Mouse (Mus musculus): Measurements from ENCODE around the gene E130309D02Rik. TPM values are rescaled to one million over a fixed set of nuclear protein-coding genes. Genes with fewer than 3 reads are reported as not detected.

Gene E130309D02Rik
- 38.5 and 43.4 TPM in 2 replicates for polyA plus RNA-seq (2015; fragmentation: Nextera tagmentation; extraction: Ambion mirVana)

DNA sequence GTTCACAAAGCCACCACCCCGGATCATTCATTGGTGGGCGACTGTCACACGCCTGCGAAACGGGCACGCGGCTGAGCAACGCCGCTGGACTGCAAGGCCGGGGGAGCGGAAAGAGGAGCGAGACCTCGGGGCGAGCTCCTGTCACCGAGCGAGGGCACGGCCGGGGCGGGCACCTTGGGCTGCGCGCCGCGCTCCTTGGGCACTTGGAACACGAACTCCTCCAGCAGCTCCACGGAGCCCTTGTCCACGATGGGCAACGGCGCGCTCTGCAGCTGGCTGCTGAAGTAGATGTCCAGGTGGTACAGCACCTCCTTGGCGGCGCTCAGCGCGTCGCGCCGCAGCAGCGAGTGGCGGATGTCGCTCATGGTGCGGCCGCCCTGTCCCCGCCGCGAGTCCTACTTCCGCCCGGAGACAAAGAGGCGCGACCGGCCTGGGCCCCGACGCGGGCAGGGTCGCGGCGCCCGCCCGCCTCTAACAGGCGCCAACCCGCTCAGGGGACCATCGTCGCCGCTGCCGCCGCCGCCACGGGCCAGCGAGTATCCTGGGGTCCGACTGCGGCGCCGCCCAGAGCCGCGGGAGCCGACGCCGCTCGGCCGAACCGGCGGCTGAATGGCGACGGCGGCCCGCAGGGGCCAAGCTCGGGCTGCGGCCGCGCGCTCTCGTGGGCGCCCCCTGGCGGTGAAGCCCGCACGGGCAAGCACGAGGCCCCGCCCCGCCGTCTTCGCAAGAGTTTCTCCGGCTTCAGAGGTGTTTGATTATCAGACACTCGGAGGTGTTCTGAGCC, at the start of gene E130309D02Rik:
Gene E130309D02Rik (minus strand): TSS at position 631 of the 784 bp plus-strand sequence.
- H3K27ac ChIP-seq: peak within 1 kb of the TSS; percentile 98
- WGBS: 0% methylated on average over 96 of the region's 101 CpGs
- peak; percentile 89 for ATAC-seq
- peak within 1 kb of the TSS; percentile 91 for H3K4me3 ChIP-seq (replicated peaks)
- peaks cover 74% of the 10 kb centered on the region for H3K36me3 ChIP-seq
- H3K4me2 ChIP-seq (replicated peaks): peak within 1 kb of the TSS; percentile 93
- peaks cover 42% of the 10 kb centered on the region for H3K4me1 ChIP-seq (replicated peaks)
- H3K9me3 ChIP-seq: no peaks in the 10 kb centered on the region
- H3K9ac ChIP-seq (replicated peaks): peak within 1 kb of the TSS; percentile 98
- H3K27me3 ChIP-seq: no peaks in the 10 kb centered on the region

DNA sequence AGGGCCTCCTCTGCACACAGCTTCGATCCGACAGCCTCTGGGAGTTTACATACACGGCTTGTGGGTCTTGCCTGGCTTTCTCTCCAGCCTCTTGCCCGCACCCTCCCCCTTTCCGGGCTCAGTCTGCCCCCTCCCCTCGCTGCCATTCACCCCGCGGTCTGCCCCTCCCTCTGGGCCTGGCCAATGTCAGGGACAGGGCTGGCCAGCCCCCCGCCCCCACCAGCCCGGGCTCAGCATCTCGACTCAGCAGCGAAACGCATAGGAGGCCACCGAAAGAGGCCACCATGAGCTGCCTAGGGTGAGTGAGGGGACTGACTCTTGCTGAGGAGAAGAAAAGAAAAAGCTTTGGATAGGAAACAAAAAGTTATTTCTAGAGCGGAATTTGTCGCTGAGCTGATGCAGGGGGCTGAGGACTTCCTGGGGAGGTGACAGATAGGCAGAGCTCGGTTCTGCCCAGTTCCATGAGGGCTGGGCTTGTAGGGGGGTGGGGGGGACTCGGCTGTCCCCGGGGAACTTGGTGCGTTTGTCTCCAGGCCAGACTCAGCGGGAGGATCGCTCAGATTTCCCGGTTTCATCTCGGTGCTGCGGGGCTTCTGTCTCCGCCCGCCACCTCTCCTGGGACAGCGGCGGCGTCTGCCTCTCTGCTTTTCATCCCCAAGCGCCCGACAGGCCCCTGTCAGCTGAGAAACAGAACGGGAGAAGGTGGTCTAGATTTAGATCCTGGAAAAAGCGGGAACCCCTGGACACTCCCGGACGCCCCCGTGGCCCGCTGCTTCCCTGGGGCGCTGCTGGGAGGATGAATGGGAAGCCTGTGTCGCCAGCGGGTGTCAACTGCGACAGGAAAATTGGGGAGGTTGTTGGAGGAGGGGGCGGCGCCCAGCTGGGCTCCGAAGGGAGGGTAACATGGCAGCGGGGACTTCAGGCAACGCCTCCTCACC, 48.8 kb upstream of the E130309D02Rik start:
- 1% methylated on average over 47 of the region's 47 CpGs for WGBS
- Histone ChIP-seq H3K27me3 (peaks cover 40% of the 10 kb centered on the region), H3K36me3 (no peaks in the 10 kb centered on the region), H3K9me3 (no peaks in the 10 kb centered on the region), H3K4me1 (replicated peaks) (peaks cover 16% of the 10 kb centered on the region), H3K4me3 (replicated peaks) (peak overlapping the region; percentile 51), H3K9ac (replicated peaks) (peak overlapping the region; percentile 70), H3K27ac (no peak overlapping the region), H3K4me2 (replicated peaks) (peak overlapping the region; percentile 92)
- peak; percentile 72 for ATAC-seq

DNA sequence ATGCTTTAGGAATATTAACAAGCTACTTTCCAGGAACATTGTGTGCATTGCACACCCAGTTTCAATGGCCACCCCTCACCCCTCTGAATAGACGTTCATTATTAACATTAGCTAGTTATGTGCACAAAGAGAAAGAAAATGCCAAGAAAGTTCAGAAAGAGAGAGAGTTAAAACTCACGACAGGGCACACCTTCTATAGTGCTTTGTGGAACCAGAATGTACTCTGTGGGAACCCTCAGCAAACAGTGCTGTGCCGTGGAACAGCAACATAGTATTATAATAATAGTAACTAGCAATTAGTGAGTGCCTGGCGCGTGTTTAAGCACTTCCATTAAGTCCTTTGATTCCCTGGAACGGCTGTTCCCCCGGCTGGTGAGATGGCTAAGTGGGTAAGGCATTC, 46.3 kb upstream of the E130309D02Rik start:
- Histone ChIP-seq H3K4me2 (replicated peaks) (no peak overlapping the region), H3K9me3 (no peaks in the 10 kb centered on the region), H3K36me3 (no peaks in the 10 kb centered on the region), H3K4me3 (replicated peaks) (no peak overlapping the region), H3K9ac (replicated peaks) (no peak overlapping the region), H3K4me1 (replicated peaks) (peaks cover 22% of the 10 kb centered on the region), H3K27me3 (peaks cover 41% of the 10 kb centered on the region), H3K27ac (no peak overlapping the region)
- 61% methylated on average over 7 of the region's 7 CpGs for WGBS
- ATAC-seq: no peak

- WGBS: 54% methylated on average over 5 of the region's 5 CpGs
- no peaks in the 10 kb centered on the region for H3K9me3 ChIP-seq
- H3K27ac ChIP-seq: no peak overlapping the region
- H3K36me3 ChIP-seq: no peaks in the 10 kb centered on the region
- no peak overlapping the region for H3K4me2 ChIP-seq (replicated peaks)
- H3K27me3 ChIP-seq: peaks cover 29% of the 10 kb centered on the region
- no peak for ATAC-seq
- peaks cover 22% of the 10 kb centered on the region for H3K4me1 ChIP-seq (replicated peaks)
- no peak overlapping the region for H3K4me3 ChIP-seq (replicated peaks)
- H3K9ac ChIP-seq (replicated peaks): no peak overlapping the region
Measured at GRCm38 (mm10) chr5:143360000-143360399, 44.8 kb upstream of the E130309D02Rik start.

DNA sequence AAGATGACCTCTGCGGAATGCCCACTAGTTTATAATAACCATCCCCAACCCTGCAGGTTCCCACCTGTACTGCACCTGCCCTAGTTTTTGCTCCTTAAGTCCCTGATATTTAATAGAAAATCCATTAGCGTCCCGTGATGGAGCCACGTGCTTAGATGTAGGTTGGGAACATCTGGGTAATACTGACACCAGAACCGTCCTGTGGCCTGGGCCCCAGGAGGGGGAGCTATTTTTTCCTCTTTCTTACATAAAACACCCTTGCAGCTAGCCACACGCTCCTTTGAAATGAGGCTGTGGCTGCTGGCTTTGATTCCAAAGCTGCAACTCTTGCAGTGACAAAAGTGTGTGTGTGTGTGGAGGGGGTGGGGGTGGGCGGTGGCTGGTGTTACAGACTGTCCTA, 44.1 kb upstream of the E130309D02Rik start:
- WGBS: 37% methylated on average over 7 of the region's 7 CpGs
- H3K4me1 ChIP-seq (replicated peaks): peaks cover 16% of the 10 kb centered on the region
- no peak for ATAC-seq
- no peaks in the 10 kb centered on the region for H3K36me3 ChIP-seq
- no peaks in the 10 kb centered on the region for H3K9me3 ChIP-seq
- H3K4me3 ChIP-seq (replicated peaks): no peak overlapping the region
- H3K27me3 ChIP-seq: peaks cover 23% of the 10 kb centered on the region
- H3K9ac ChIP-seq (replicated peaks): no peak overlapping the region
- H3K4me2 ChIP-seq (replicated peaks): no peak overlapping the region
- H3K27ac ChIP-seq: no peak overlapping the region

DNA sequence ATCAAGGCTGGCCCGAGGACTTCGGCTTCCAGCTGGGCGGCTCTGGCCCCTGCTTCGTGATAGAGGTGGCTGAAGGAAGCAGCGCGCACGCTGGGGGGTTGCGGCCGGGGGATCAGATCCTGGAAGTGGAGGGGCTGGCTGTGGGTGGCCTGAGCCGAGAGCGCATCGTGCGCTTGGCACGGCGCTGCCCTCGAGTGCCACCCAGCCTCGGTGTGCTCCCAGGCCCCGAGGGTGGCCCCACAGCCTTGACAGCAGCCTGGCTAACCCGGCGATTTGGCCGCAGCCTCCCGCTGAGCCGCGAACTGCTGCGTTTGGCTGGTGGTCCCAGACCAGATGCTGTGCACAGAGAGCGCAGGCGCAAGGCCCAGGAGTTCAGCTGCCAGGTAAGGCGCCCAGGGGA, 42.4 kb upstream of the E130309D02Rik start:
- Histone ChIP-seq H3K36me3 (no peaks in the 10 kb centered on the region), H3K4me1 (replicated peaks) (peaks cover 6% of the 10 kb centered on the region), H3K27ac (no peak overlapping the region), H3K9me3 (0 out of 2 replicates have a peak, but pooled peaks cover 4% of the 10 kb centered on the region), H3K9ac (replicated peaks) (0 out of 2 replicates have a peak overlapping the region, but pooled peaks have one; percentile 39), H3K4me3 (replicated peaks) (peak overlapping the region; percentile 24), H3K27me3 (peaks cover 23% of the 10 kb centered on the region), H3K4me2 (replicated peaks) (peak overlapping the region; percentile 47)
- peak; percentile 11; the same call in 1 of the 2 replicates for ATAC-seq
- WGBS: 7% methylated on average over 27 of the region's 28 CpGs

DNA sequence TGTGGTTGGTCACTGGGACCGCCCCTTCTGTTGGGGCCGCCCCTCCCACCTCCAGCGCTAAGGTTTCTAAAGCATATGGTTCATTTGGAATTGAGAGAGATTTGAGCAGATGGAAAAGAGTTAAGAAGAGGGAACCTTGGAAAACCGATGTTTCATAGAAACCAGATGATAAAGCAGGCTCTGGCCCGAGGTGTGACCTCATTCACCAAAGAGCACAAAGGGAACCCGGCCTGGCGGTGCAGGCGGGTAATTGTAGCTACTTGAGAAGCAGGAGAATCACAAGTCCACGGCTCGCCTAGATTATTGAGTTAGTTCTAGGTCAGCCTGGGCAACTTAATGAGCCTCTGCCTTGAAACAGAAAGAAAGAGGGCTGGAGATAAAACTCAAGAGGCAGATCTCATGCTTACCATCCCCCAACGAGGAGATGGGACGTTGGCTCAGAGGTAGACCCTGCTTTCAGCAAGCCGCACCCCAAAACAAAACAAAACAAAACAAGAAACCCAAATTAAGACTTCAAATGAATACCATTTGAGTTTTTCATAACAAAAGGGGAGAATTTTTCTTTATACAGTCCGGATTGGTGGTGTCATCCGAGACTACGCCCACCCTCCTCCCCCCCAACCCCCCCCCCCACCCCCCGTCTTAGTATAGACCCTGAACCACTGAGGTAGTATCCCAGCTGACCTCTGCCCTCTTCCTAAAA, 41.7 kb upstream of the E130309D02Rik start, which contains the start of gene Grid2ip:
Gene Grid2ip (plus strand): TSS at position 653 of the 703 bp plus-strand sequence.
- ATAC-seq: no peak
- Histone ChIP-seq H3K4me1 (replicated peaks) (peaks cover 6% of the 10 kb centered on the region), H3K27ac (no peak within 1 kb of the TSS), H3K27me3 (peaks cover 20% of the 10 kb centered on the region), H3K9ac (replicated peaks) (0 out of 2 replicates have a peak within 1 kb of the TSS, but pooled peaks have one; percentile 39), H3K4me2 (replicated peaks) (peak within 1 kb of the TSS; percentile 47), H3K9me3 (0 out of 2 replicates have a peak, but pooled peaks cover 8% of the 10 kb centered on the region), H3K36me3 (no peaks in the 10 kb centered on the region), H3K4me3 (replicated peaks) (peak within 1 kb of the TSS; percentile 24)
- 13% methylated on average over 17 of the region's 17 CpGs for WGBS

- 33% methylated on average over 5 of the region's 5 CpGs for WGBS
- Histone ChIP-seq H3K4me2 (replicated peaks) (no peak overlapping the region), H3K27me3 (peaks cover 20% of the 10 kb centered on the region), H3K9ac (replicated peaks) (no peak overlapping the region), H3K4me1 (replicated peaks) (peaks cover 6% of the 10 kb centered on the region), H3K27ac (no peak overlapping the region), H3K9me3 (0 out of 2 replicates have a peak, but pooled peaks cover 8% of the 10 kb centered on the region), H3K4me3 (replicated peaks) (no peak overlapping the region), H3K36me3 (no peaks in the 10 kb centered on the region)
- no peak for ATAC-seq
Measured at GRCm38 (mm10) chr5:143356017-143356416, 40.9 kb upstream of the E130309D02Rik start.

DNA sequence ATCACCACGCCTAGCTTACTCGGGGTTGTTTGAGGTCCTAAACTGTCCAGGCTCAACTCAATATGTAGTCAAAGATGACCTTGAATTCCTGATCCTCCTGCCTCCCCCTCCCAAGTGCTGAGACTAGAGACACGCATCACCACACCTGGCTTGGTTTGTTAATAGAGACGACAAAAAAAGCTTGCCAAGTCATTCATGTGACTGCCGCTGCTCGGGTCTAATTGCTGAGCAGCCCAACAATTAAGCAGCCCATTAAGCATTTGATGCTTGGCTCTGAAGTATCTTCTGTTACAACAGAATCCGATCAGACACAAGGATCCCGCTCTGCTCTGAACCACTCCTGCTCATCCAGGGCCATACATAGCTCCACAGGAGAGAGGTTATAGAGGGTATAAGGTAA, 31.2 kb upstream of the E130309D02Rik start:
- H3K27me3 ChIP-seq: no peaks in the 10 kb centered on the region
- no peaks in the 10 kb centered on the region for H3K9me3 ChIP-seq
- WGBS: 76% methylated on average over 8 of the region's 8 CpGs
- H3K9ac ChIP-seq (replicated peaks): no peak overlapping the region
- H3K27ac ChIP-seq: no peak overlapping the region
- no peaks in the 10 kb centered on the region for H3K4me1 ChIP-seq (replicated peaks)
- H3K4me3 ChIP-seq (replicated peaks): no peak overlapping the region
- H3K4me2 ChIP-seq (replicated peaks): no peak overlapping the region
- H3K36me3 ChIP-seq: no peaks in the 10 kb centered on the region
- no peak for ATAC-seq

GRCm38 (mm10) chr5:143339603-143340002, 24.4 kb upstream of the E130309D02Rik start:
- Histone ChIP-seq H3K4me3 (replicated peaks) (no peak overlapping the region), H3K4me1 (replicated peaks) (no peaks in the 10 kb centered on the region), H3K36me3 (no peaks in the 10 kb centered on the region), H3K9ac (replicated peaks) (no peak overlapping the region), H3K9me3 (no peaks in the 10 kb centered on the region), H3K27ac (no peak overlapping the region), H3K4me2 (replicated peaks) (no peak overlapping the region), H3K27me3 (no peaks in the 10 kb centered on the region)
- 55% methylated on average over 6 of the region's 6 CpGs for WGBS
- no peak for ATAC-seq

GRCm38 (mm10) chr5:143336559-143336958, 21.4 kb upstream of the E130309D02Rik start:
- no peak overlapping the region for H3K9ac ChIP-seq (replicated peaks)
- H3K36me3 ChIP-seq: no peaks in the 10 kb centered on the region
- H3K4me3 ChIP-seq (replicated peaks): no peak overlapping the region
- no peaks in the 10 kb centered on the region for H3K27me3 ChIP-seq
- no peaks in the 10 kb centered on the region for H3K4me1 ChIP-seq (replicated peaks)
- ATAC-seq: no peak
- WGBS: 66% methylated on average over 6 of the region's 6 CpGs
- H3K27ac ChIP-seq: no peak overlapping the region
- no peaks in the 10 kb centered on the region for H3K9me3 ChIP-seq
- no peak overlapping the region for H3K4me2 ChIP-seq (replicated peaks)
